Comparison of ENCODE assay signal across 18 mouse cellular contexts in genomic region chr4:83257279-83258260, GRCm38 (mm10).
DNase-seq lines count a peak whose midpoint lies in the region; ATAC-seq and TF ChIP-seq lines count a peak whose summit lies in the region.
"Had no signal": no experiment of that assay in that cellular context is flagged by ENCODE, and none has a peak within 500 bp of the region (broad histone marks: within the 10 kb centered on the region; RNA-seq: fewer than 3 reads in every experiment).

No protein-coding gene starts in this region.

- no peak overlapping the region for H3K9ac ChIP-seq in heart, embryonic 15.5 days
- no peak overlapping the region; the same call in 1 of the 2 replicates for H3K9ac ChIP-seq in ES-Bruce4 (ENCODE audit: low read depth, poor library complexity, severe bottlenecking)
- H3K9ac ChIP-seq: embryonic facial prominence, embryonic 15.5 days; hindbrain, embryonic 14.5 days; intestine, embryonic 15.5 days had no signal

- no peaks in the 10 kb centered on the region for H3K9me3 ChIP-seq in heart, embryonic 15.5 days (replicated peaks)
- H3K9me3 ChIP-seq in E14TG2a.4 (ENCODE audit: low read length) (no peaks in the 10 kb centered on the region), ES-Bruce4 (replicated peaks; ENCODE audit: control insufficient read depth, insufficient read depth, low read length, poor library complexity, severe bottlenecking) (no peaks in the 10 kb centered on the region)
- H3K9me3 ChIP-seq: embryonic facial prominence, embryonic 15.5 days; forebrain, embryonic 10.5 days; hindbrain, embryonic 10.5 days; intestine, embryonic 15.5 days had no signal

- WGBS in heart, embryonic 15.5 days = 68% methylated on average over 17 of the region's 17 CpGs

- TF ChIP-seq CTCF in E14TG2a.4 (conservative IDR thresholded peaks at IDR 0.05; ENCODE audit: low read length) = no peak
- TF ChIP-seq CTCF in ES-Bruce4 (IDR thresholded peaks at IDR 0.05; ENCODE audit: low read depth, low read length) = no peak

- DNase-seq in heart, adult 18-20 months = no peak
- DNase-seq in R1 (ENCODE audit: low read depth, low spot score) (peak; percentile 98), adipocyte (ENCODE audit: low spot score) (no peak)
- DNase-seq in frontal cortex, postnatal 10 days (ENCODE audit: low spot score in 2 of 2) = no peak
- DNase-seq: cerebellum, postnatal 14 days; embryo, embryonic 11 days had no signal

- H3K36me3 ChIP-seq in heart, embryonic 15.5 days = no peaks in the 10 kb centered on the region
- peaks cover 43% of the 10 kb centered on the region for H3K36me3 ChIP-seq in E14TG2a.4 (ENCODE audit: insufficient read depth, low read length)
- H3K36me3 ChIP-seq in ES-Bruce4 (ENCODE audit: control insufficient read depth, insufficient read depth, low read length, poor library complexity, severe bottlenecking) = peaks cover 14% of the 10 kb centered on the region
- H3K36me3 ChIP-seq: embryonic facial prominence, embryonic 15.5 days; forebrain, embryonic 10.5 days; hindbrain, embryonic 10.5 days; intestine, embryonic 15.5 days had no signal

- no peak for TF ChIP-seq POLR2A in ES-Bruce4 (IDR thresholded peaks at IDR 0.05; ENCODE audit: insufficient read depth, low read length)

- no peak overlapping the region for H3K4me3 ChIP-seq in heart, embryonic 15.5 days
- H3K4me3 ChIP-seq in E14TG2a.4 (replicated peaks; ENCODE audit: low read length) (peak overlapping the region; percentile 69), ES-Bruce4 (ENCODE audit: low read depth, low read length) (peak overlapping the region; percentile 10; the same call in 1 of the 2 replicates)
- H3K4me3 ChIP-seq: embryonic facial prominence, embryonic 15.5 days; erythroblast, embryonic 14.5 days; forebrain, embryonic 10.5 days; hindbrain, embryonic 10.5 days; intestine, embryonic 15.5 days had no signal

- no peak for ATAC-seq in heart, embryonic 15.5 days (replicated peaks; ENCODE audit: insufficient number of reproducible peaks, insufficient read depth, low FRiP score, low read depth)
- ATAC-seq: activated CD4-positive, CD25-positive, alpha-beta regulatory T cell, adult 4 months; forebrain, embryonic 14.5 days; intestine, embryonic 15.5 days had no signal

- no peaks in the 10 kb centered on the region for H3K27me3 ChIP-seq in heart, embryonic 15.5 days
- H3K27me3 ChIP-seq in E14TG2a.4 (ENCODE audit: insufficient read depth, low read length) = no peaks in the 10 kb centered on the region
- no peaks in the 10 kb centered on the region for H3K27me3 ChIP-seq in ES-Bruce4 (ENCODE audit: control insufficient read depth, insufficient read depth, low read length, poor library complexity, severe bottlenecking)
- H3K27me3 ChIP-seq: embryonic facial prominence, embryonic 15.5 days; intestine, embryonic 15.5 days had no signal

- peak; percentile 88 for TF ChIP-seq EP300 in ES-Bruce4 (IDR thresholded peaks at IDR 0.05; ENCODE audit: insufficient read depth, low read depth, low read length)

- H3K27ac ChIP-seq in heart, embryonic 15.5 days = peak overlapping the region; percentile 20; the same call in 1 of the 2 replicates
- peak overlapping the region; percentile 88 for H3K27ac ChIP-seq in ES-Bruce4 (ENCODE audit: insufficient read depth, low read length)
- H3K27ac ChIP-seq: embryonic facial prominence, embryonic 15.5 days; forebrain, embryonic 10.5 days; hindbrain, embryonic 10.5 days; hindbrain, embryonic 14.5 days; intestine, embryonic 15.5 days had no signal

- no peak overlapping the region for H3K4me2 ChIP-seq in heart, embryonic 15.5 days
- H3K4me2 ChIP-seq: embryonic facial prominence, embryonic 15.5 days; heart, embryonic 11.5 days; hindbrain, embryonic 14.5 days; intestine, embryonic 15.5 days had no signal

- H3K4me1 ChIP-seq in heart, embryonic 15.5 days (replicated peaks) = no peaks in the 10 kb centered on the region
- peaks cover 83% of the 10 kb centered on the region for H3K4me1 ChIP-seq in E14TG2a.4 (replicated peaks; ENCODE audit: low read depth, low read length)
- peaks cover 3% of the 10 kb centered on the region for H3K4me1 ChIP-seq in ES-Bruce4 (ENCODE audit: control insufficient read depth, insufficient read depth, low read length)
- H3K4me1 ChIP-seq: embryonic facial prominence, embryonic 15.5 days; intestine, embryonic 15.5 days had no signal
